Mouse (Mus musculus): ENCODE data around the gene Stk38. TPM values are rescaled to one million over a fixed set of nuclear protein-coding genes. Genes with fewer than 3 reads are reported as not detected.

Gene Stk38
- polyA plus RNA-seq (2015; fragmentation: Nextera tagmentation; extraction: Ambion mirVana), result 111 and 122 TPM in 2 replicates

GRCm38 (mm10) chr17:29007641-29008325 lies at the start of gene Stk38:
Stk38 (minus strand) TSS chr17:29007995.
- H3K9me3 ChIP-seq (replicated peaks), result no peaks in the 10 kb centered on the region
- peak within 1 kb of the TSS; percentile 94 for H3K27ac ChIP-seq (replicated peaks)
- H3K4me1 ChIP-seq, result peaks cover 27% of the 10 kb centered on the region
- H3K36me3 ChIP-seq, result 0 out of 2 replicates have a peak, but pooled peaks cover 6% of the 10 kb centered on the region
- peak within 1 kb of the TSS; percentile 92 for H3K9ac ChIP-seq
- H3K4me3 ChIP-seq (replicated peaks), result peak within 1 kb of the TSS; percentile 98
- H3K27me3 ChIP-seq, result no peaks in the 10 kb centered on the region
- WGBS, result under 1% methylated on average over 65 of the region's 65 CpGs
- ATAC-seq (ENCODE audit: insufficient number of reproducible peaks, low FRiP score, low TSS enrichment, low read depth), result peak; percentile 93
- H3K4me2 ChIP-seq (replicated peaks), result peak within 1 kb of the TSS; percentile 76

- Histone ChIP-seq H3K36me3 (no peaks in the 10 kb centered on the region), H3K4me3 (replicated peaks) (no peak overlapping the region), H3K27ac (replicated peaks) (peak overlapping the region; percentile 68; the same call in 1 of the 2 replicates), H3K4me1 (peaks cover 59% of the 10 kb centered on the region), H3K9me3 (replicated peaks) (no peaks in the 10 kb centered on the region), H3K27me3 (no peaks in the 10 kb centered on the region), H3K4me2 (replicated peaks) (no peak overlapping the region), H3K9ac (no peak overlapping the region)
- ATAC-seq (ENCODE audit: insufficient number of reproducible peaks, low FRiP score, low TSS enrichment, low read depth), result no peak
- WGBS, result 70% methylated on average over 11 of the region's 11 CpGs
These were observed 49.6 kb upstream of the Stk38 start for GRCm38 (mm10) chr17:29057361-29057890.

GRCm38 (mm10) chr17:29056699-29057151 lies 48.9 kb upstream of the Stk38 start:
- H3K4me3 ChIP-seq (replicated peaks), result no peak overlapping the region
- ATAC-seq (ENCODE audit: insufficient number of reproducible peaks, low FRiP score, low TSS enrichment, low read depth), result peak; percentile 58
- H3K9me3 ChIP-seq (replicated peaks), result no peaks in the 10 kb centered on the region
- H3K27me3 ChIP-seq, result no peaks in the 10 kb centered on the region
- peak overlapping the region; percentile 68 for H3K27ac ChIP-seq (replicated peaks)
- H3K9ac ChIP-seq, result no peak overlapping the region
- H3K4me1 ChIP-seq, result peaks cover 54% of the 10 kb centered on the region
- H3K36me3 ChIP-seq, result no peaks in the 10 kb centered on the region
- H3K4me2 ChIP-seq (replicated peaks), result peak overlapping the region; percentile 21
- WGBS, result 2% methylated on average over 8 of the region's 8 CpGs

- peak overlapping the region; percentile 68 for H3K27ac ChIP-seq (replicated peaks)
- no peaks in the 10 kb centered on the region for H3K9me3 ChIP-seq (replicated peaks)
- no peaks in the 10 kb centered on the region for H3K27me3 ChIP-seq
- ATAC-seq (ENCODE audit: insufficient number of reproducible peaks, low FRiP score, low TSS enrichment, low read depth), result peak; percentile 31; the same call in 1 of the 2 replicates
- H3K4me2 ChIP-seq (replicated peaks), result peak overlapping the region; percentile 21
- no peak overlapping the region for H3K4me3 ChIP-seq (replicated peaks)
- no peak overlapping the region for H3K9ac ChIP-seq
- WGBS, result 16% methylated on average over 7 of the region's 7 CpGs
- H3K4me1 ChIP-seq, result peaks cover 56% of the 10 kb centered on the region
- H3K36me3 ChIP-seq, result no peaks in the 10 kb centered on the region
These were observed 48.4 kb upstream of the Stk38 start for GRCm38 (mm10) chr17:29056207-29056606.

GRCm38 (mm10) chr17:29055586-29055985 lies 47.8 kb upstream of the Stk38 start:
- 0 out of 2 replicates have a peak overlapping the region, but pooled peaks have one; percentile 28 for H3K27ac ChIP-seq (replicated peaks)
- 59% methylated on average over 5 of the region's 5 CpGs for WGBS
- ATAC-seq (ENCODE audit: insufficient number of reproducible peaks, low FRiP score, low TSS enrichment, low read depth), result no peak

GRCm38 (mm10) chr17:29054429-29054828 lies 46.6 kb upstream of the Stk38 start:
- H3K9ac ChIP-seq, result no peak overlapping the region
- H3K27ac ChIP-seq (replicated peaks), result 0 out of 2 replicates have a peak overlapping the region, but pooled peaks have one; percentile 55
- no peak overlapping the region for H3K4me2 ChIP-seq (replicated peaks)
- H3K4me1 ChIP-seq, result peaks cover 64% of the 10 kb centered on the region
- H3K9me3 ChIP-seq (replicated peaks), result no peaks in the 10 kb centered on the region
- H3K4me3 ChIP-seq (replicated peaks), result no peak overlapping the region
- WGBS, result 63% methylated on average over 6 of the region's 6 CpGs
- ATAC-seq (ENCODE audit: insufficient number of reproducible peaks, low FRiP score, low TSS enrichment, low read depth), result no peak
- no peaks in the 10 kb centered on the region for H3K36me3 ChIP-seq
- no peaks in the 10 kb centered on the region for H3K27me3 ChIP-seq

More at GRCm38 (mm10) chr17:29055586-29055985, 47.8 kb upstream of the Stk38 start:
- Histone ChIP-seq H3K4me1 (peaks cover 62% of the 10 kb centered on the region), H3K27me3 (no peaks in the 10 kb centered on the region), H3K4me3 (replicated peaks) (no peak overlapping the region), H3K36me3 (no peaks in the 10 kb centered on the region), H3K9me3 (replicated peaks) (no peaks in the 10 kb centered on the region), H3K4me2 (replicated peaks) (no peak overlapping the region), H3K9ac (no peak overlapping the region)

GRCm38 (mm10) chr17:29053841-29054240 lies 46.0 kb upstream of the Stk38 start:
- peak overlapping the region; percentile 55 for H3K27ac ChIP-seq (replicated peaks)
- H3K4me3 ChIP-seq (replicated peaks), result no peak overlapping the region
- no peaks in the 10 kb centered on the region for H3K9me3 ChIP-seq (replicated peaks)
- H3K27me3 ChIP-seq, result no peaks in the 10 kb centered on the region
- peaks cover 61% of the 10 kb centered on the region for H3K4me1 ChIP-seq
- 31% methylated on average over 7 of the region's 7 CpGs for WGBS
- H3K36me3 ChIP-seq, result no peaks in the 10 kb centered on the region
- no peak overlapping the region for H3K9ac ChIP-seq
- H3K4me2 ChIP-seq (replicated peaks), result no peak overlapping the region
- no peak; the same call in 1 of the 2 replicates for ATAC-seq (ENCODE audit: insufficient number of reproducible peaks, low FRiP score, low TSS enrichment, low read depth)

GRCm38 (mm10) chr17:29053067-29053466 lies 45.3 kb upstream of the Stk38 start:
- Histone ChIP-seq H3K9ac (no peak overlapping the region), H3K9me3 (replicated peaks) (no peaks in the 10 kb centered on the region), H3K4me1 (peaks cover 53% of the 10 kb centered on the region), H3K4me3 (replicated peaks) (no peak overlapping the region), H3K27ac (replicated peaks) (peak overlapping the region; percentile 55), H3K27me3 (no peaks in the 10 kb centered on the region), H3K36me3 (no peaks in the 10 kb centered on the region), H3K4me2 (replicated peaks) (no peak overlapping the region)
- ATAC-seq (ENCODE audit: insufficient number of reproducible peaks, low FRiP score, low TSS enrichment, low read depth), result no peak
- 88% methylated on average over 6 of the region's 6 CpGs for WGBS

GRCm38 (mm10) chr17:29050791-29051190 lies 43.0 kb upstream of the Stk38 start:
- peaks cover 32% of the 10 kb centered on the region for H3K4me1 ChIP-seq
- no peak overlapping the region for H3K4me2 ChIP-seq (replicated peaks)
- no peak overlapping the region for H3K4me3 ChIP-seq (replicated peaks)
- no peak overlapping the region for H3K9ac ChIP-seq
- H3K27me3 ChIP-seq, result no peaks in the 10 kb centered on the region
- no peak for ATAC-seq (ENCODE audit: insufficient number of reproducible peaks, low FRiP score, low TSS enrichment, low read depth)
- no peaks in the 10 kb centered on the region for H3K9me3 ChIP-seq (replicated peaks)
- H3K36me3 ChIP-seq, result peaks cover 19% of the 10 kb centered on the region; the same call in 1 of the 2 replicates
- WGBS, result 33% methylated on average over 14 of the region's 14 CpGs
- peak overlapping the region; percentile 63; the same call in 1 of the 2 replicates for H3K27ac ChIP-seq (replicated peaks)

- H3K9ac ChIP-seq, result no peak overlapping the region
- H3K27me3 ChIP-seq, result no peaks in the 10 kb centered on the region
- no peak overlapping the region for H3K4me3 ChIP-seq (replicated peaks)
- no peaks in the 10 kb centered on the region for H3K9me3 ChIP-seq (replicated peaks)
- H3K4me2 ChIP-seq (replicated peaks), result no peak overlapping the region
- peaks cover 27% of the 10 kb centered on the region for H3K36me3 ChIP-seq
- H3K4me1 ChIP-seq, result peaks cover 28% of the 10 kb centered on the region
- H3K27ac ChIP-seq (replicated peaks), result no peak overlapping the region
- WGBS, result 78% methylated on average over 7 of the region's 7 CpGs
- no peak for ATAC-seq (ENCODE audit: insufficient number of reproducible peaks, low FRiP score, low TSS enrichment, low read depth)
These were observed 42.1 kb upstream of the Stk38 start for GRCm38 (mm10) chr17:29049923-29050322.

- H3K27me3 ChIP-seq, result no peaks in the 10 kb centered on the region
- no peak for ATAC-seq (ENCODE audit: insufficient number of reproducible peaks, low FRiP score, low TSS enrichment, low read depth)
- no peaks in the 10 kb centered on the region for H3K9me3 ChIP-seq (replicated peaks)
- no peak overlapping the region for H3K27ac ChIP-seq (replicated peaks)
- peaks cover 32% of the 10 kb centered on the region for H3K36me3 ChIP-seq
- H3K9ac ChIP-seq, result no peak overlapping the region
- WGBS, result 70% methylated on average over 5 of the region's 5 CpGs
- no peak overlapping the region for H3K4me3 ChIP-seq (replicated peaks)
- no peak overlapping the region for H3K4me2 ChIP-seq (replicated peaks)
- peaks cover 27% of the 10 kb centered on the region for H3K4me1 ChIP-seq
These were observed 41.7 kb upstream of the Stk38 start for GRCm38 (mm10) chr17:29049508-29049889.
